Mouse (Mus musculus): ENCODE results near the gene Preb.

DNA sequence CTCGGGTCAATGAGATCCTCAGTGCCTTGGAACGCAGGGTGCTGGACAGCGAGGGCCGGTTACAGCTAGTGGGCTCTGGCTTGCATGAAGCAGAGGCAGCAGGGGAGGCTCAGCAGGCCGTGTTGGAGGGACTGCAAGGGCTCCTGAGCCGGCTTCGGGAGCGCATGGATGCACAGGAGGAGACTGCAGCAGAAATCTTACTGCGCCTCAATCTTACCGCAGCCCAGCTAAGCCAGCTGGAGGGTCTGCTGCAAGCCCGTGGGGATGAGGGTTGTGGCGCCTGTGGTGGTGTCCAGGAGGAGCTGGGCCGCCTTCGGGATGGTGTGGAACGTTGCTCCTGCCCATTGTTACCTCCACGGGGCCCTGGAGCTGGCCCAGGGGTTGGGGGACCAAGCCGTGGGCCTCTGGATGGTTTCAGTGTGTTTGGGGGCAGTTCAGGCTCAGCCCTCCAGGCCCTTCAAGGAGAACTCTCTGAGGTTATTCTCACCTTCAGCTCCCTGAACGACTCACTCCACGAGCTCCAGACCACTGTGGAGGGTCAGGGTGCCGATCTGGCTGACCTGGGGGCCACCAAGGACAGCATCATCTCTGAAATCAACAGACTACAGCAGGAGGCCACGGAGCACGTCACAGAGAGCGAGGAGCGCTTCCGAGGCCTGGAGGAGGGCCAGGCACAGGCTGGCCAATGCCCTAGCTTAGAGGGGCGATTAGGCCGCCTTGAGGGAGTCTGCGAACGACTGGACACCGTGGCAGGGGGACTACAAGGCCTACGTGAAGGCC, 42.1 kb downstream of the Preb start:
- TF ChIP-seq EP300 (IDR thresholded peaks at IDR 0.05; ENCODE audit: low read length): no peak
- no peak for TF ChIP-seq POLR2AphosphoS2 (IDR thresholded peaks at IDR 0.05; ENCODE audit: low read depth, low read length)
- TF ChIP-seq CTCF (conservative IDR thresholded peaks at IDR 0.05 in 1 of 2, IDR thresholded peaks at IDR 0.05 in 1 of 2; ENCODE audit: low read depth in 2 of 2, low read length in 2 of 2): no peak
- no peak for TF ChIP-seq E2F4 (IDR thresholded peaks at IDR 0.05; ENCODE audit: insufficient replicate concordance, low read depth, low read length)
- no peak for TF ChIP-seq MYC (IDR thresholded peaks at IDR 0.05; ENCODE audit: low read depth, low read length)
- TF ChIP-seq CHD2 (IDR thresholded peaks at IDR 0.05; ENCODE audit: low read length): no peak
- TF ChIP-seq ELF1 (IDR thresholded peaks at IDR 0.05; ENCODE audit: low read depth, low read length): no peak
- no peak for TF ChIP-seq SMC3 (IDR thresholded peaks at IDR 0.05; ENCODE audit: low read depth, low read length)
- TF ChIP-seq RAD21 (IDR thresholded peaks at IDR 0.05; ENCODE audit: low read depth, low read length): no peak
- no peak for TF ChIP-seq POLR2A (IDR thresholded peaks at IDR 0.05; ENCODE audit: low read depth, low read length)

All from CH12.LX (cell line).